Mouse (Mus musculus) testis, postnatal 10 days (tissue): ENCODE measurements around the gene Slc8a3.

Source experiments
- DNase-seq: peaks from one replicate; pipeline ENCODE4 v3.0.0; 2021; ENCODE audit warnings: low spot score

Gene Slc8a3

DNA sequence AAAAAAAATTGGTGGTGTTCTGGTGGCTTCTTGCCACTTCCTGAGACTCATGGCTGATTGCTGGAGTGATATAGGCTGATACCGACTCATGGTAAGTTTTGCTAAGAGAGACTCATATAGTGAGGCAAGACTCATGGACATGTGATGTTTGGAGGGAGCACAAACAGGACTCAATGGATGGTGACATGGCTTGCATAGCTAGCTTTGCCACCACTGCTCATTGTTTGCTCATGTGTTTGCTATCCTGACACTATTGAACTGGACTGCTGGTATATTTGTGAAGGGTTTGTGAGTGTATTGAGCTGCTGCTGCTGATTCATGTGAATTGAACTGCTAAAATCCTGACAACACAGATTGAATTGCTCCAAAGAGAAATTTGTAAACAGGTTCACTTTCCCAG is 95.8 kb downstream of the Slc8a3 start:
- DNase-seq, result no peak

- DNase-seq, result no peak
These were observed 97.3 kb downstream of the Slc8a3 start for GRCm38 (mm10) chr12:81235456-81236330.

DNA sequence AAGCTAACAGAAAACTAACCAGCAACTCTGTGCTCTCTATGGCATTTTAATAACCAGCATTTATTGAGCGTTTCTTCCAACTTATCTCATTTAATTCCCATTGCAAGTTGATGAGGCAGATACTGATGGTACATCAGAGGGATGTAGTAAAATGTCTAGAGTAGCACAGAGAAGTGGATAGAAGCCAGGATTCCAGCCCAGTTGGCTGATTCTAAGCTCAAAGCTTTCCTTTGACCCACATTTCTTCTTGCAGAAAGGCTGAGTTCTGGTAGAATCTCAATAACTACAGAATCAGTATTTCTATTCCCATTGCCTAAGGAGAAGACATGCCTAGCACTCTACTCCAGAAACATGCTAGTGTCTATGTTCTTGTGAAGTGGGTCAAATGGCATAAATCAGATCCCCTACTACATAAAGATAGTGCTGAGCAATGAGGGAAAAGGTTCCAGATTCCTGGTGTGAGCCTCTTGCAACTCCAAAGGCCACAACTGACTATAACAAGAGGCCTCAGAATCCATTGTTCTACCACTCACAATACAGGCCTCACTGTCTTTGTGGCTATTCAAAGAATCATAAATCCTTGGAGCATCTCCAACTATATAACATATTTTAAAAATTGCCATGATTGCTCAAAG is 99.1 kb downstream of the Slc8a3 start:
- no peak for DNase-seq

GRCm38 (mm10) chr12:81227767-81228460 is 105.1 kb downstream of the Slc8a3 start:
- DNase-seq, result no peak

DNA sequence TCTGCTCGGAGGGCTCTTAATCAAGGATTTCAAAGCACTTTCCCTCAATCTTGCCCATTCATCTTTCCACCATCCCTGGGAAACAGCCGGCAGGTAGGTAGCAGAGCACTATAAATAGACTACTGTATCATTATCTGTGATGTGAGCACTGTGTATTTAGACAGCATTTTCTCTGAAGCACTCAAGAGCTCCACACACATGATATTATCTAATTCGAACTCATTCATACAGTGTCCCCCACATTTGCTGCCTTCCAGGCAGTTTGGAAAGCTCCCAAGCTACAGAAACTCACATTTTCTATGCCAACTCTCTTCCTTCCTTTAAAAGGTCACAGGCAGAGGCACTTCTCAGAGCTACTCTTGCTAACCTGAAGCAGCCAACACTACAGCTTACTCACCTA is 106.4 kb downstream of the Slc8a3 start:
- no peak for DNase-seq

GRCm38 (mm10) chr12:81225966-81226577 is 106.9 kb downstream of the Slc8a3 start:
- no peak for DNase-seq

GRCm38 (mm10) chr12:81224843-81225242 is 108.1 kb downstream of the Slc8a3 start:
- DNase-seq, result no peak

- DNase-seq, result no peak
These were observed 109.7 kb downstream of the Slc8a3 start for GRCm38 (mm10) chr12:81223276-81223675.

GRCm38 (mm10) chr12:81219339-81219738 is 113.6 kb downstream of the Slc8a3 start:
- DNase-seq, result no peak

- DNase-seq, result no peak
These were observed 124.4 kb downstream of the Slc8a3 start for GRCm38 (mm10) chr12:81208559-81208958.

- peak; percentile 84 for DNase-seq
These were observed 127.1 kb downstream of the Slc8a3 start for GRCm38 (mm10) chr12:81205619-81206560.

DNA sequence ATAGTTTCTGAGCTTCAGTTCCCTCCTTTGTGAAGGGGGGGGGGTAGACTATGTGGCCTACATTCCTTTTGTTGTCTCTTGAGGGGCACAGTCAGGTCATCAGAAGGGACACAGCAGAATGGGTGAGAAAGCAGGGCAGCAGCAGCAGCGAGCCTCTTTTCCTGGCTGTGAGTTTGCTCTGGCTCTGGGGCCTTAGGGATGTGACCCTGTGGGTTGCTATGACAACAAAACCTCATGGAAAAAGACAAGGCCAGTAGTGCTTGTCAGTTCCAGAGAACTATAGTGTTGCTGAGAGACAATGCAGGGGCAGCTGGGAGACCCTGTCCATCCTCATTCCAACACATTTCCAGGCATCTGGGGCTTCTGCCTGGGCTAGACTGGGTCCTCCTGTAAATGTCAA is 129.8 kb downstream of the Slc8a3 start:
- no peak for DNase-seq

DNA sequence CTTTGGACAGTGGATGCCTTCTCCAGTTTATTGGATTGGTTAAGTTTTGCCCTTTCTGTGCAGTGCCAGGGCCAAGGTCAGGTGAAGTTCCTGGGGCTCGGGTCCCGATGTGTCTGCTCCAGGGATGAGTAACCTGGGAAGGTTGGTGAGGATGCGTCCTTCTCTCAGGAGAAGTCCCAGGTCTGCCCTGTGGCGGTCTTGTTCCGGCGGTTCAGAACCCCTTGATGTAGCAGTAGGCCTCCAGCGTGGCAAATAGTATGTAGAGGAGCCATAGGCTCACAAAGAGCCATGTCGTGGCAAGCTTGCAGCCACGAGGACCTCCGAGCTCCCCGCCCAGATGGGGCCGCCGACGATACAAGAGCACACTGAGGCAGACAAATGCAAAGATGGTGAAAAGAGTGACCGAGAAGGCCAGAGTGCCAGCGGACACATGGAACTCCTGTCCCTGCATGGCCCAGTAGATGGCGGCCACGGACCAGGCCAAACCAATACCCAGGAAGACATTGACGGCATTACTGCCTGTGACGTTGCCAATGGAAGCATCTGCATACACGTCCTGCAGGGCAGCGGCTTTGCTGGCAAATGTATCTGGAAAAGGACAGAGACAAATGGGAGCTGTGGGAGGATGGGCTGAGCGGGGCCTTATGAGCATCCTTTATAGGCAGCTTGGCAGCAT is 133.6 kb downstream of the Slc8a3 start:
- peak; percentile 77 for DNase-seq

GRCm38 (mm10) chr12:81197468-81198075 is 135.4 kb downstream of the Slc8a3 start:
- no peak for DNase-seq

GRCm38 (mm10) chr12:81193968-81194367 is 139.0 kb downstream of the Slc8a3 start:
- no peak for DNase-seq

- no peak for DNase-seq
These were observed 143.3 kb downstream of the Slc8a3 start for GRCm38 (mm10) chr12:81189636-81190035.

GRCm38 (mm10) chr12:81188996-81189395 is 144.0 kb downstream of the Slc8a3 start:
- no peak for DNase-seq

- DNase-seq, result peak; percentile 17
These were observed 144.6 kb downstream of the Slc8a3 start for GRCm38 (mm10) chr12:81188423-81188822.

DNA sequence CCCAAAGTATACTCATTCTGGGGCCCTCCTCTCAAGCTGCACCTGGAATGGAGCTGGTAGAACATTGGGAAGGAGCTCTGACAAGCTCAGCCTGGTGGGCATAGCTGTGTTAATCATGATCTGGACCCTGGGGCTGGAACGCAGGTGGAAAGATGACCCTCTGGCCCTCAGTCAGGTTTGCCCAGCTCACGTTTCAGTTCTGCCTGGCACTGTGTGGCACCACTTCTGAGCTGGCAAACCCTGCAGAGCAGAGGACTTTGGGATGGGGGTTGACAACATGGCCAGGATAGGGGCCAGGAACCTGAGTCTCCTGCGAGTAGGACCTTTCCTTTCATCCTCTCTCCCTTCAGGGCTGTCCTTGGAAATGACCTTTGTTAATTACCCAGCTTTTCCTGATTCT is 146.3 kb downstream of the Slc8a3 start:
- DNase-seq, result no peak

- no peak for DNase-seq
These were observed 146.9 kb downstream of the Slc8a3 start for GRCm38 (mm10) chr12:81186081-81186480.
